Mouse (Mus musculus): Measurements from ENCODE around the gene Eif3l. TPM values are rescaled to one million over a fixed set of nuclear protein-coding genes. Genes with fewer than 3 reads are reported as not detected.
A peak's percentile ranks its signal among the peaks of the same experiment; 100 is the strongest.

Eif3l gene
- polyA plus RNA-seq, 1 experiment: 172 TPM

- Histone ChIP-seq H3K4me1 (ENCODE audit: control insufficient read depth, insufficient read depth, low read length) (peaks cover 7% of the 10 kb centered on the region; the same call in 1 of the 2 replicates), H3K27ac (ENCODE audit: insufficient read depth, low read depth, low read length) (no peak overlapping the region), H3K4me3 (ENCODE audit: insufficient read depth, low read depth, low read length) (no peak overlapping the region), H3K36me3 (ENCODE audit: control insufficient read depth, insufficient read depth, low read length) (no peaks in the 10 kb centered on the region), H3K27me3 (replicated peaks; ENCODE audit: control insufficient read depth, insufficient read depth, low read length) (no peaks in the 10 kb centered on the region)
- TF ChIP-seq CTCF (conservative IDR thresholded peaks at IDR 0.05; ENCODE audit: insufficient read depth, insufficient read length, low read depth, low read length) (peak; percentile 99), POLR2A (IDR thresholded peaks at IDR 0.05; ENCODE audit: low read depth, low read length) (no peak)
- 11% methylated on average over 7 of the region's 7 CpGs for WGBS
- peak; percentile 93 for DNase-seq
Observed at GRCm38 (mm10) chr15:79038853-79039252, 36.1 kb upstream of the Eif3l start.

DNA sequence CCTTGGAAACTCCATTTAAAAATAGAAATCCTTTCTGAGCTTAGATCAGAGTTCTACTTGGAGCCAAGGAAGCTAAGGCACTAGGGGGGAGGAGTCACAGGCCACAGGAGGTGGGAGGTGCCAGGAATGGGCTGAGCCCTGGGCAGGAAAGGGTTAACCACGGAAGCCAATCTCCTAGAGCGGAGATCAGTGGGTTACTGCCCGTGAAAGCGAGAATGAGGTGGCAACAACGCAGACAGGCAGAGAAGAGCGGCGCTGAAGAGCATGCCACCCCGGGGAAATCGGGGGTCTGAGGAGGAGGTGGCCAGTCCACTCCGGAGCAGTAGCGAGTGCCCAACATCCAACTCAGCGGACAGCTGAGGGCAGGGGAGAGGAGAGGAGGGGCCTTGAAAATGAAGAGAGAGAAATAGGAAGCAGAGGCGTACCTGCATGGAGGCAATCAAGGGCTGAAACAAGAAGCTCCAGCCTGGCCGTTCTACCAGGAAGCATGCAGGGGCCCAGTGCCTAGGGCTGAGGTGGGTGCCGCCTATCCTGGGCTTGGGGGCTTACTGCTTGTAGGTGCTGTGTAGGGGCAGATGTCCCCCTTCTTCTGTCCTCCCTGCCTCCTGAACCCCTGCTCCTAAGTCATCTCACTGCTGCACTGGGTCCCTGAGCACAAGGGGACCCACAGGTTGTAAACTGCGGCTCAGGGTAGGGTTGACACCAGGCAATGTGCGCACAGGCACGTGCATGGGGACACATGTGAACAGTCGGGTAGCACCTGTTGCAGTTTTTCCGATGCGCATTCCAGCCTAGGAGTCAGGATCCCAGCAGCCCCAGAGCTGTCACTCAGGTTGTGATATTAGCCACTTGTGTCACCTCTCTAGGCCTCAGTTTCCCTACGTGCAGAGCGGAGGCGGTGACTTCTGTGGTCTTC lies 34.2 kb upstream of the Eif3l start:
- Histone ChIP-seq H3K27me3 (replicated peaks; ENCODE audit: control insufficient read depth, insufficient read depth, low read length) (no peaks in the 10 kb centered on the region), H3K27ac (ENCODE audit: insufficient read depth, low read depth, low read length) (no peak overlapping the region), H3K4me1 (ENCODE audit: control insufficient read depth, insufficient read depth, low read length) (peaks cover 7% of the 10 kb centered on the region; the same call in 1 of the 2 replicates), H3K36me3 (ENCODE audit: control insufficient read depth, insufficient read depth, low read length) (no peaks in the 10 kb centered on the region), H3K4me3 (ENCODE audit: insufficient read depth, low read depth, low read length) (peak overlapping the region; percentile 2; the same call in 1 of the 2 replicates)
- TF ChIP-seq CTCF (conservative IDR thresholded peaks at IDR 0.05; ENCODE audit: insufficient read depth, insufficient read length, low read depth, low read length) (no peak), POLR2A (IDR thresholded peaks at IDR 0.05; ENCODE audit: low read depth, low read length) (no peak)
- peak; percentile 55 for DNase-seq
- 29% methylated on average over 24 of the region's 24 CpGs for WGBS

- H3K36me3 ChIP-seq (ENCODE audit: control insufficient read depth, insufficient read depth, low read length): no peaks in the 10 kb centered on the region
- no peak for DNase-seq
- peak within 1 kb of the TSS; percentile 52 for H3K4me3 ChIP-seq (ENCODE audit: insufficient read depth, low read depth, low read length)
- no peaks in the 10 kb centered on the region for H3K27me3 ChIP-seq (replicated peaks; ENCODE audit: control insufficient read depth, insufficient read depth, low read length)
- peaks cover 7% of the 10 kb centered on the region; the same call in 1 of the 2 replicates for H3K4me1 ChIP-seq (ENCODE audit: control insufficient read depth, insufficient read depth, low read length)
- WGBS: 70% methylated on average over 6 of the region's 6 CpGs
- H3K27ac ChIP-seq (ENCODE audit: insufficient read depth, low read depth, low read length): no peak within 1 kb of the TSS
- no peak for TF ChIP-seq CTCF (conservative IDR thresholded peaks at IDR 0.05; ENCODE audit: insufficient read depth, insufficient read length, low read depth, low read length)
- no peak for TF ChIP-seq POLR2A (IDR thresholded peaks at IDR 0.05; ENCODE audit: low read depth, low read length)
Observed at GRCm38 (mm10) chr15:79041585-79041984, 33.4 kb upstream of the Eif3l start, which contains the start of gene Galr3. Galr3 (plus strand) TSS chr15:79041885.

DNA sequence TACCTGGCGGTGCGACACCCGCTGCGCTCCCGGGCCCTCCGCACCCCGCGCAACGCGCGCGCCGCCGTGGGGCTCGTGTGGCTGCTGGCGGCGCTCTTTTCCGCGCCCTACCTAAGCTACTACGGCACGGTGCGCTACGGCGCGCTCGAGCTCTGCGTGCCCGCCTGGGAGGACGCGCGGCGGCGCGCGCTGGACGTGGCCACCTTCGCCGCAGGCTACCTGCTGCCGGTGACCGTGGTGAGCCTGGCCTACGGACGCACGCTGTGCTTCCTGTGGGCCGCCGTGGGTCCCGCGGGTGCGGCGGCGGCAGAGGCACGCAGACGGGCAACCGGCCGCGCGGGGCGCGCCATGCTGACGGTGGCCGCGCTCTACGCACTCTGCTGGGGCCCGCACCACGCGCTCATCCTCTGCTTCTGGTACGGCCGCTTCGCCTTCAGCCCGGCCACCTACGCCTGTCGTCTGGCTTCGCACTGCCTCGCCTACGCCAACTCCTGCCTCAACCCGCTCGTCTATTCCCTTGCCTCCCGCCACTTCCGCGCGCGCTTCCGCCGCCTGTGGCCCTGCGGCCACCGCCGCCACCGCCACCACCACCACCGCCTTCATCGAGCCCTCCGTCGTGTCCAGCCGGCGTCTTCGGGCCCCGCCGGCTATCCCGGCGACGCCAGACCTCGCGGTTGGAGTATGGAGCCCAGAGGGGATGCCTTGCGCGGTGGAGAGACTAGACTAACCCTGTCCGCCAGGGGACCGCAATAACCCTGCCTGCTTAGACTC lies 32.1 kb upstream of the Eif3l start:
- Histone ChIP-seq H3K36me3 (ENCODE audit: control insufficient read depth, insufficient read depth, low read length) (no peaks in the 10 kb centered on the region), H3K4me3 (ENCODE audit: insufficient read depth, low read depth, low read length) (peak overlapping the region; percentile 52), H3K4me1 (ENCODE audit: control insufficient read depth, insufficient read depth, low read length) (peaks cover 7% of the 10 kb centered on the region; the same call in 1 of the 2 replicates), H3K27me3 (replicated peaks; ENCODE audit: control insufficient read depth, insufficient read depth, low read length) (no peaks in the 10 kb centered on the region), H3K27ac (ENCODE audit: insufficient read depth, low read depth, low read length) (no peak overlapping the region)
- no peak for TF ChIP-seq CTCF (conservative IDR thresholded peaks at IDR 0.05; ENCODE audit: insufficient read depth, insufficient read length, low read depth, low read length)
- no peak for TF ChIP-seq POLR2A (IDR thresholded peaks at IDR 0.05; ENCODE audit: low read depth, low read length)
- DNase-seq: peak; percentile 20
- 2% methylated on average over 105 of the region's 105 CpGs for WGBS

DNA sequence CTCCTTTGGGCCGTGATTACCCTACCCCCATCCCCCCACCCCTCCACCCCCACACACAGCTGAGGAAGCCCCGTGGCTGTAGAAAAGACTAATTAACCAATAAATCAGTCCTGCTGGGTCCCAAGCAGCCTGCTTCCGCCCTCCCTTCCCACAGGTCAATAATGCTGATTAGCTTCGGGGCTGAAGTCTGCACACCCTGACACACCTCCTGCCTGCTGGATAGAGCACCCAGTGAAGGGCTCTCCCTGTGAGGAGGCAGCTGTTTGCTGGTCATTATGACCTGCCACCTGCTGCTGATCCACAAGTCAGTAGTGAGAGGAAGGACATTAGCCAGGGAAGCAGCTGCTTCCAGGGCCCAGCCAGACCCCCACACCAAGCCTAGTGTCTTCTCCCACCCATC lies 30.1 kb upstream of the Eif3l start:
- H3K4me3 ChIP-seq (ENCODE audit: insufficient read depth, low read depth, low read length): no peak overlapping the region
- H3K4me1 ChIP-seq (ENCODE audit: control insufficient read depth, insufficient read depth, low read length): peaks cover 4% of the 10 kb centered on the region; the same call in 1 of the 2 replicates
- TF ChIP-seq CTCF (conservative IDR thresholded peaks at IDR 0.05; ENCODE audit: insufficient read depth, insufficient read length, low read depth, low read length): no peak
- no peak for TF ChIP-seq POLR2A (IDR thresholded peaks at IDR 0.05; ENCODE audit: low read depth, low read length)
- no peak for DNase-seq
- no peak overlapping the region for H3K27ac ChIP-seq (ENCODE audit: insufficient read depth, low read depth, low read length)
- H3K27me3 ChIP-seq (replicated peaks; ENCODE audit: control insufficient read depth, insufficient read depth, low read length): no peaks in the 10 kb centered on the region
- WGBS: 33% methylated on average over 4 of the region's 4 CpGs
- no peaks in the 10 kb centered on the region for H3K36me3 ChIP-seq (ENCODE audit: control insufficient read depth, insufficient read depth, low read length)

DNA sequence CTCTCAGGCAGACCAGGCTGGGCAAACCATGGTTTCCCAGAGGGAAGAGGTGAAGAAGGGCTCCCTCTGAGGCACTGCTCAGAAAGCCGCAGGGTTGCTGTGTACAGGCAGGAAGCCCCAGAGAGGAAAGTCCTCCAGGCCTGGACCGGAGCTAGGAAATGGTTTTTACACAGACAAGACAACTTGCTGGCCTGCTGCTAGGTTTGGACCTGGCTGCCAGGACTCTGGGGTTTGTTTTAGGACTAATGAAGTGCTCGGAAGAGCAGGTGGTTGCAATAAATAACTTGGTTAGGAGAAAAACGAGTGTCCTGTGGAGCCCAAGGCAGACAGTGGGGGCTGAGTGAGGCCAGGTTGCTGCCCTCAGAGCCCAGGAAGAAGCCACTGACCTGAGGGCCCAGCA lies 26.8 kb upstream of the Eif3l start:
- Histone ChIP-seq H3K27me3 (replicated peaks; ENCODE audit: control insufficient read depth, insufficient read depth, low read length) (no peaks in the 10 kb centered on the region), H3K4me3 (ENCODE audit: insufficient read depth, low read depth, low read length) (no peak overlapping the region), H3K27ac (ENCODE audit: insufficient read depth, low read depth, low read length) (no peak overlapping the region), H3K4me1 (ENCODE audit: control insufficient read depth, insufficient read depth, low read length) (peaks cover 17% of the 10 kb centered on the region), H3K36me3 (ENCODE audit: control insufficient read depth, insufficient read depth, low read length) (no peaks in the 10 kb centered on the region)
- 73% methylated on average over 4 of the region's 4 CpGs for whole genome bisulfite sequencing
- no peak for DNase-seq
- TF ChIP-seq CTCF (conservative IDR thresholded peaks at IDR 0.05; ENCODE audit: insufficient read depth, insufficient read length, low read depth, low read length) (no peak), POLR2A (IDR thresholded peaks at IDR 0.05; ENCODE audit: low read depth, low read length) (no peak)

Measured in kidney, adult 2 months (tissue).